8 mouse cellular contexts compared by ENCODE assay signal in the genomic region with DNA sequence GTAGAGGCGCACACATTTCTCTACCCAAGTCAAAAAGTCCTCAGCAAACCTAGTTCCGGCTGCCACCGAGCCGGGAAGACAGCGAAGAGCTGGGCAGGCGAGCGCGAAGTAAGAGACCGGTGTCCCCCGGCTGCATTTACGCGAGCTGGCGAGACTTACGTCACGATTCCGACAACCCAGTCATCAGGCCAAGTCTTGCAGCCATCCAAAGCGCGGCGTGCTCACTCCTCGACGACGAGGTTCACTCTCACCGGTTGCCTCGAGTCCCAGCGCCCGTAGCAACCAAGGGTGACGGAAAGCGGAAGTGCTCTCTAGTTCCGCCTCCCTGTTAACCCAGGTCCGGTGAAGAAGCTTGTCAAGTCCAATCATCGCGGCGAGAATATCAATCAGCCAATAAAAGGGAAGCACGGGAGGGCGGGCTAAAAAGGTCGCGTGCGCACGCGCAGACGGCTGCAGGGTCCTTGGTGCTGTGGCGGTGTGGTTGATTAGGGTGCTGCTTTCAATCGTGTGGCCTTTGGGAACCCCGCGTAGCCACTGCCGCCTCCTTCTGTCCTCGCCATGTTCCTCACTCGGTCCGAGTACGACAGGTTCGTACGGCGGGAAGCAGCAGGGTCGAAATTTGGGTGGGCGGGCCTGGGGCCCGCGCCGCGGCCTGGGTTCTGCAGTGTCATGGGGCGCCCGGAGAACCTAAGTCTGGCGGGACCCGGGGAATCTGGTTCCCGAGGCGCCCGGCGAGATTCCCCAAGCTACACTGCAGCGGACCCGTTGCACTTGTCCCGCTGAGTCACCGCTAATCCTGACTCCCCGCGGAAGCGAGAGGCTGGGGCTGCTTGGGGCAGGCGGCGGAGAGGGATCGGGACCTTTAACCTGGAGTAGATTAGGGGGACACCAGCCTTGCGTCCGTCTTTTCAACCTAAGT. TPM values are rescaled to one million over a fixed set of nuclear protein-coding genes. Genes with fewer than 3 reads are reported as not detected.
A peak's percentile ranks its signal among the peaks of the same experiment; 100 is the strongest.
DNase-seq lines count a peak whose midpoint lies in the region; ATAC-seq and TF ChIP-seq lines count a peak whose summit lies in the region.

A gene (plus strand): TSS at position 208 of the 919 bp plus-strand sequence.

- peak; percentile 100 for ATAC-seq in forebrain, postnatal 0 days
- peak; percentile 100 for ATAC-seq in lung, embryonic 15.5 days (ENCODE audit: borderline replicate concordance, extremely low read depth, low FRiP score, low TSS enrichment)

- peaks cover 10 to 19% of the 10 kb centered on the region in 2 experiments for H3K36me3 ChIP-seq in MEL (ENCODE audit: control insufficient read depth in 1 of 2, insufficient read depth in 2 of 2, low read length in 2 of 2)
- H3K36me3 ChIP-seq in forebrain, postnatal 0 days (ENCODE audit: insufficient read depth), result peaks cover 2% of the 10 kb centered on the region; the same call in 1 of the 2 replicates
- H3K36me3 ChIP-seq in lung, embryonic 15.5 days, result peaks cover 2% of the 10 kb centered on the region

- H3K4me1 ChIP-seq in MEL (ENCODE audit: control insufficient read depth in 1 of 2, insufficient read depth in 2 of 2, low read length in 2 of 2), result peaks cover 3 to 11% of the 10 kb centered on the region in 2 experiments; a peak in 3 of 4 replicates
- H3K4me1 ChIP-seq in cerebellum, adult 2 months (ENCODE audit: control insufficient read depth, insufficient read depth, low read length), result peaks cover 6% of the 10 kb centered on the region
- H3K4me1 ChIP-seq in forebrain, postnatal 0 days (ENCODE audit: insufficient read depth), result 0 out of 2 replicates have a peak, but pooled peaks cover 6% of the 10 kb centered on the region
- H3K4me1 ChIP-seq in lung, embryonic 15.5 days, result peaks cover 13% of the 10 kb centered on the region

- H3K27ac ChIP-seq in MEL (ENCODE audit: control insufficient read depth, low read depth, low read length), result peak within 1 kb of the TSS; percentile 93
- no peak within 1 kb of the TSS for H3K27ac ChIP-seq in cerebellum, adult 2 months (ENCODE audit: insufficient read depth, low read length)
- H3K27ac ChIP-seq in forebrain, postnatal 0 days (ENCODE audit: low read depth, low read length), result no peak within 1 kb of the TSS
- peak within 1 kb of the TSS; percentile 60 for H3K27ac ChIP-seq in lung, embryonic 15.5 days

- peak; percentile 100 for DNase-seq in MEL (ENCODE audit: low read depth, low spot score)
- DNase-seq in cerebellum, adult 2 months, result peak; percentile 92 to 96
- peak; percentile 98 for DNase-seq in forebrain, postnatal 0 days
- DNase-seq in heart, postnatal 4 days, result peak; percentile 96
- peak; percentile 93 to 96 for DNase-seq in layer of hippocampus, adult 8-10 months (ENCODE audit: low spot score in 2 of 2)
- peak; percentile 91 for DNase-seq in ovary, adult 18-20 months (ENCODE audit: low spot score)
- peak; percentile 98 for DNase-seq in thymus, postnatal 0 days (ENCODE audit: low spot score)

- under 1% methylated on average over 79 of the region's 79 CpGs for WGBS in cerebellum, adult 2 months
- under 1% methylated on average over 77 of the region's 79 CpGs for WGBS in forebrain, postnatal 0 days
- WGBS in lung, embryonic 15.5 days, result under 1% methylated on average over 78 of the region's 79 CpGs

- TF ChIP-seq RAD21 in MEL (IDR thresholded peaks at IDR 0.05; ENCODE audit: low read depth, low read length), result no peak

- peak within 1 kb of the TSS; percentile 67 for H3K4me2 ChIP-seq in forebrain, postnatal 0 days (ENCODE audit: low read depth)
- peak within 1 kb of the TSS; percentile 78 for H3K4me2 ChIP-seq in lung, embryonic 15.5 days

- TF ChIP-seq CTCF in MEL (IDR thresholded peaks at IDR 0.05 in 2 of 3, conservative IDR thresholded peaks at IDR 0.05 in 1 of 3; ENCODE audit: control insufficient read depth in 1 of 3, insufficient read depth in 1 of 3, low read depth in 2 of 3, low read length in 3 of 3, poor library complexity in 1 of 3, severe bottlenecking in 1 of 3), result no peak
- TF ChIP-seq CTCF in cerebellum, adult 2 months (IDR thresholded peaks at IDR 0.05; ENCODE audit: borderline replicate concordance, insufficient read depth, low read depth, low read length), result no peak
- no peak for TF ChIP-seq CTCF in forebrain, postnatal 0 days (IDR thresholded peaks at IDR 0.05; ENCODE audit: low read depth)

- H3K27me3 ChIP-seq in MEL (ENCODE audit: control insufficient read depth in 1 of 2, insufficient read depth in 2 of 2, low read length in 2 of 2), result no peaks in the 10 kb centered on the region
- H3K27me3 ChIP-seq in cerebellum, adult 2 months (ENCODE audit: control insufficient read depth, insufficient read depth, low read length), result no peaks in the 10 kb centered on the region
- H3K27me3 ChIP-seq in forebrain, postnatal 0 days (ENCODE audit: insufficient read depth, low read length), result no peaks in the 10 kb centered on the region
- no peaks in the 10 kb centered on the region for H3K27me3 ChIP-seq in lung, embryonic 15.5 days

- peaks cover 42% of the 10 kb centered on the region for H3K79me2 ChIP-seq in MEL (ENCODE audit: control insufficient read depth, insufficient read depth, low read length, poor library complexity)

- peak within 1 kb of the TSS; percentile 84 to 94 for H3K4me3 ChIP-seq in MEL (ENCODE audit: control insufficient read depth in 1 of 2, insufficient read depth in 1 of 2, low read depth in 2 of 2, low read length in 2 of 2)
- H3K4me3 ChIP-seq in cerebellum, adult 2 months (replicated peaks; ENCODE audit: insufficient read depth, low read depth, low read length), result peak within 1 kb of the TSS; percentile 69
- peak within 1 kb of the TSS; percentile 94 for H3K4me3 ChIP-seq in forebrain, postnatal 0 days (ENCODE audit: low read depth, low read length)
- peak within 1 kb of the TSS; percentile 88 for H3K4me3 ChIP-seq in lung, embryonic 15.5 days

- TF ChIP-seq EP300 in MEL (IDR thresholded peaks at IDR 0.05; ENCODE audit: low read depth in 1 of 2, low read length in 2 of 2), result no peak; a peak in 1 of 4 replicates

- H3K9ac ChIP-seq in MEL (ENCODE audit: control insufficient read depth, low read depth, low read length, poor library complexity, severe bottlenecking), result peak within 1 kb of the TSS; percentile 93
- peak within 1 kb of the TSS; percentile 71 for H3K9ac ChIP-seq in forebrain, postnatal 0 days
- H3K9ac ChIP-seq in lung, embryonic 15.5 days, result peak within 1 kb of the TSS; percentile 87

- TF ChIP-seq POLR2A in MEL (IDR thresholded peaks at IDR 0.05; ENCODE audit: control insufficient read depth in 1 of 2, insufficient read depth in 1 of 2, low read depth in 1 of 2, low read length in 2 of 2, poor library complexity in 1 of 2), result peak; percentile 57 to 87; a peak in 3 of 4 replicates
- 0 out of 2 replicates have a peak, but pooled peaks have one; percentile 17 for TF ChIP-seq POLR2A in cerebellum, adult 2 months (IDR thresholded peaks at IDR 0.05; ENCODE audit: borderline replicate concordance, insufficient read depth, low read length)

- H3K9me3 ChIP-seq in MEL (replicated peaks; ENCODE audit: insufficient read depth, low read length), result no peaks in the 10 kb centered on the region
- H3K9me3 ChIP-seq in forebrain, postnatal 0 days (ENCODE audit: low read length), result no peaks in the 10 kb centered on the region
- H3K9me3 ChIP-seq in lung, embryonic 15.5 days, result no peaks in the 10 kb centered on the region

TF ChIP-seq in MEL, 35 proteins besides CTCF, POLR2A, EP300 and RAD21 (continues in another document):
- TF ChIP-seq USF2 (IDR thresholded peaks at IDR 0.05; ENCODE audit: borderline replicate concordance in 1 of 2, insufficient read depth in 1 of 2, low read depth in 1 of 2, low read length in 2 of 2), result no peak
- TF ChIP-seq RCOR1 (IDR thresholded peaks at IDR 0.05; ENCODE audit: low read depth, low read length), result no peak
- no peak for TF ChIP-seq ZC3H11A (IDR thresholded peaks at IDR 0.05; ENCODE audit: low read depth, low read length)
- peak; percentile 88 for TF ChIP-seq NELFE (IDR thresholded peaks at IDR 0.05; ENCODE audit: low read depth, low read length)
- TF ChIP-seq TCF12 (IDR thresholded peaks at IDR 0.05; ENCODE audit: low read depth, low read length), result peak; percentile 39; the same call in 1 of the 2 replicates
- no peak for TF ChIP-seq GABPA (IDR thresholded peaks at IDR 0.05; ENCODE audit: low read depth, low read length)
- peak; percentile 99 for TF ChIP-seq SIN3A (IDR thresholded peaks at IDR 0.05; ENCODE audit: low read length)
- no peak for TF ChIP-seq SMC3 (IDR thresholded peaks at IDR 0.05; ENCODE audit: low read depth, low read length)
- TF ChIP-seq MYC (IDR thresholded peaks at IDR 0.05; ENCODE audit: low read depth, low read length), result peak; percentile 91; the same call in 1 of the 2 replicates
- TF ChIP-seq UBTF (IDR thresholded peaks at IDR 0.05; ENCODE audit: borderline replicate concordance, insufficient read depth, low read depth, low read length), result no peak; the same call in 1 of the 2 replicates
- peak; percentile 87 for TF ChIP-seq ZMIZ1 (IDR thresholded peaks at IDR 0.05; ENCODE audit: low read depth, low read length)
- no peak for TF ChIP-seq MYB (IDR thresholded peaks at IDR 0.05; ENCODE audit: low read depth, low read length)
- no peak for TF ChIP-seq MAFK (IDR thresholded peaks at IDR 0.05; ENCODE audit: borderline replicate concordance, low read depth, low read length)
- no peak for TF ChIP-seq ZNF384 (IDR thresholded peaks at IDR 0.05; ENCODE audit: low read depth, low read length)
- TF ChIP-seq USF1 (IDR thresholded peaks at IDR 0.05; ENCODE audit: low read depth, low read length), result no peak
- TF ChIP-seq ZKSCAN1 (IDR thresholded peaks at IDR 0.05; ENCODE audit: low read depth, low read length), result no peak
- peak; percentile 98 for TF ChIP-seq MXI1 (IDR thresholded peaks at IDR 0.05; ENCODE audit: low read depth, low read length)
- TF ChIP-seq JUND (IDR thresholded peaks at IDR 0.05; ENCODE audit: low read depth, low read length), result no peak
- TF ChIP-seq MAZ (IDR thresholded peaks at IDR 0.05; ENCODE audit: low read depth, low read length), result 0 out of 2 replicates have a peak, but pooled peaks have one; percentile 20
- peak; percentile 85 for TF ChIP-seq CHD2 (IDR thresholded peaks at IDR 0.05; ENCODE audit: low read length)

RNA-seq across cellular contexts. Expression of the gene that starts here (rescaled TPM):
- 353 and 414 TPM in 2 replicates for total RNA-seq in MEL (2012; rRNA removed)
- polyA plus RNA-seq in MEL (2012; ENCODE audit: insufficient read depth in 1 of 2, insufficient read length in 2 of 2, low read depth in 1 of 2, low replicate concordance in 2 of 2, missing spikeins in 1 of 2), result 100 to 1,000 TPM in 1 of 2 experiments, not detected in 1; 429 TPM
- polyA plus RNA-seq in cerebellum, adult 2 months (2012; rRNA removed), result 111 and 112 TPM in 2 replicates
- total RNA-seq in forebrain, postnatal 0 days (2014; rRNA removed), result 134 and 189 TPM in 2 replicates
- polyA plus RNA-seq in forebrain, postnatal 0 days (2015; fragmentation: Nextera tagmentation; extraction: Ambion mirVana), result 239 and 278 TPM in 2 replicates
- 10 to 100 TPM; 77.4 to 81.8 TPM for total RNA-seq in heart, postnatal 4 days (2021)
- total RNA-seq in layer of hippocampus, adult 8-10 months (2022), result 10 to 100 TPM; 75.1 to 78.6 (median 77.7) TPM
- polyA plus RNA-seq in lung, embryonic 15.5 days (2015; fragmentation: Nextera tagmentation; extraction: Ambion mirVana), result 289 and 312 TPM in 2 replicates
- 311 and 322 TPM in 2 replicates for polyA plus RNA-seq in thymus, postnatal 0 days (2015; fragmentation: Nextera tagmentation; extraction: Ambion mirVana)

Comparison
In these comparisons a context has a peak if more than half of its experiments do, and no peak if none do; other contexts are left out.
1. H3K27ac ChIP-seq: peak in MEL (single experiment) and lung, embryonic 15.5 days (single experiment); none in cerebellum, adult 2 months (single experiment) and forebrain, postnatal 0 days (single experiment).
2. Peak in every context shown above with its lines, with median percentiles within 50 percentile points of each other: DNase-seq, H3K4me3 ChIP-seq and H3K9ac ChIP-seq.